Mouse (Mus musculus): ENCODE data around the gene Serpinb13.
"Not testable (repeated sequence)": the region's sequence is repeated elsewhere in the genome, so short reads cannot be mapped to it uniquely, and the experiment has no call there.

The Serpinb13 gene

DNA sequence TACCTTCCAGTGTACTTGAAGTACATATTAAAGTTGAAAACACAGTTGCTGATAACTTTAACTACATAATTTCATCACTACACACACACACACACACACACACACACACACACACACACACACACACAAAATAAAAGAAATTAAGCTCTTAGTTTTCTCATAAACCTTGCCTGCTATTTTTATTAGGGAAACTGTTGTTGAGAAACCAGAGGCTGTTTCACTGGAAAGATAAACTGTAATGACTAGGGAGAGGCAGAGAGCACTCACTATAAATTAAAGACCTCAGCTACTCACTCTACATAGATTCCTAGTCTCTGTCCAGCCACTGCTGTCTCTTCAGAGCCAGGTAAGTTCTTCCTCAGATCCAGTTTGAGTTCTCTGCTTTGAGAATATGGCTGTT lies at the start of gene Serpinb13:
Gene Serpinb13, plus strand, starts transcription at position 301 of the 400 bp plus-strand sequence.
- DNase-seq, result no peak

- no peak for DNase-seq
Measured at GRCm38 (mm10) chr1:106931954-106932353, 48.8 kb upstream of the Serpinb13 start.

DNA sequence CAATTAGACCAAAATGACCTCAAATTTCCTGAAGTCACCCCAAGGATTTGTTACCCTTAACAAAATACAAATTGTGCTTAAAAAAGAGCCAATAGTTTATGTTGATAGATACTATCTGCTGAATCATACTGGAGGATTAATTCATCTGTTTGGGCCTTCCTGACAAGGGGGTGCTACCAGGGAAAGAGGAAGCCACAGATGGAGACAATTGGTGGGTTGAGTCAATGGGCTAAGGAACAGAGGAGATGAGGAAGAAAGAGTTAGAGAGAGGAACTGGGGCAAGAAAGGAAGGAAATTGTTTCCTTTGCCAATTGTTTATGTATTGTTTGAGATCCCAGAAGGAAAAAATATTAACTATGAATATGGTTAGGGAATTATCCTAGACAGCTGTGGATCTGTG lies 47.1 kb upstream of the Serpinb13 start:
- no peak for DNase-seq

- DNase-seq, result no peak
Measured at GRCm38 (mm10) chr1:106934265-106934664, 46.5 kb upstream of the Serpinb13 start, which contains the start of gene Serpinb12. Serpinb12 (plus strand) TSS chr1:106934449.

DNA sequence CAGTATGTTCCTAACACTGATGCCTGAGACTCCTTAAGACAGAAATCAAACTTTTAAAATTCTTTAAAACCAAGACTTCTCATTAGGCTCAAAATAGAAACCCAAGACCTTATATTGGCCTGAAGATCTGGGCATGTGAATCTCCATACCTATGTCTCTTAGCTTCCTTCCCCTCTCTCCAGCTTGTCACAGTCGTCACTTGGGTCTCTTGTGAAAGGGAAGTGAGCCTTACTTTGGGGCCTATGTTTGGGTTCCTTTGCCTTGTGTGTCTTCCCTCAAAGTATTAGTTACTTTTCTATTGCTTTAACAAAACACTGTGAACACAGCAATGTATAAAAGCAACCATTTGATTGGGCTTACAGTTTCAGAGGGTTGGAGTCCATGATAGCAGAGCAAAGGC lies 33.6 kb upstream of the Serpinb13 start:
- no peak for DNase-seq

- DNase-seq, result no peak
Measured at GRCm38 (mm10) chr1:106959981-106960380, 20.8 kb upstream of the Serpinb13 start.

GRCm38 (mm10) chr1:106961023-106961422 lies 19.8 kb upstream of the Serpinb13 start:
- no peak for DNase-seq

DNA sequence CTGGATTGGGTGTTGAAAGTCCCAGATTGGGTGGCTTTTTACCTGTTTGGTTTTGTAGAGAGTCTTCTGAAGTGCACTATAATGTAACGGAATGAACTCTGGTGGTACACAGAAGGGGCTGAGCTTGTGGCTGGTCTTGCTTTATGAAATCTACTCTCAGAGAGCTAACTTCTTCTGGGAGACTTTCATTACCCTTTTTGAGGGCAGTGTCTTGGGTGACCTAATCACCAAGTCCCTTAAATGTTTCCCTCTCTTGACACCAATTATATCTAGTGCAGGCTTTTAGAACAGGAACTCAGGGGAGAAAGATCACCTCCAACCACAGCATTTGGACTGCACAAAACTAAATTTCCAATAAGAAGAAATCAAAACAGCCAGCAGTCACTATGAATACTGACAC lies 2.3 kb downstream of the Serpinb13 start:
- no peak for DNase-seq

DNA sequence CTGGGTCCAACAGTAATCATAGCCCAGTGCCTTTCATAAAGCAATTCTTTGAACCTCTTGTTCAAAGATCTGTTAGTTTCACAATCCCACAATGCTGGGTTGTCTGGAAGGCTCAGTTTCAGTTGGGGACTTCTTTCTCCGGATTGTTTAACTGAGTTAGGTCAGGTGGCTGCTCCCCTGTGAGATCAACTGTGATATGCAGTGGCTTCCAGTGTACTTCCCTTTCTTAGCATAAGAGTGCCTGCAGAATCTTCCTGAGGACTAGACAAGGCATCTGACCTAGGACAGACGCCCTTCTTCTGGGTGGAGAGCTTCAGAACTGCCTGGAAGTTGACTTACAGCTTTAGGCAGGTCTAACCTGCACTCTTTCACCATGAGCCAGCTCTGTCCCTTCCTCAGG lies 3.1 kb downstream of the Serpinb13 start:
- DNase-seq, result no peak

GRCm38 (mm10) chr1:107000424-107000823 lies 19.6 kb downstream of the Serpinb13 start:
- DNase-seq, result no peak

DNA sequence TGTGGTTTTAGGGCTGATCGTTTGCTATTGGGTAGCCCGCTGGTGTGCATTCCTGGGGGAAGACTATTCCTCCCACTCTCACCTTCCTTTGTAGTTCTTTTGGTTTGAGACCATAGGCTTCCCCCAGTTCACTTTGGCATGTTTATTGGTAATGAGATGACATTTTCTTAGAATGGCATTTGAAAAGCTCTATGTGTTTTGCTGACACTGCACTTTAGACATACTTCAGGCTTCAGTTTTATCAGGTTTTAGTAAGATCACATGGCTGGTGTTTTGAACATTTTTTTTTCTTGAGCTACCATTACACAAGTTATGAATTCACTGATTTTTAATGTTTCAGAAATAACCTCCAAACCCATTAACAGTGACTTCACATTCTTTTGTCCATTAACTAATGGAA lies 21.0 kb downstream of the Serpinb13 start:
- DNase-seq, result no peak

DNA sequence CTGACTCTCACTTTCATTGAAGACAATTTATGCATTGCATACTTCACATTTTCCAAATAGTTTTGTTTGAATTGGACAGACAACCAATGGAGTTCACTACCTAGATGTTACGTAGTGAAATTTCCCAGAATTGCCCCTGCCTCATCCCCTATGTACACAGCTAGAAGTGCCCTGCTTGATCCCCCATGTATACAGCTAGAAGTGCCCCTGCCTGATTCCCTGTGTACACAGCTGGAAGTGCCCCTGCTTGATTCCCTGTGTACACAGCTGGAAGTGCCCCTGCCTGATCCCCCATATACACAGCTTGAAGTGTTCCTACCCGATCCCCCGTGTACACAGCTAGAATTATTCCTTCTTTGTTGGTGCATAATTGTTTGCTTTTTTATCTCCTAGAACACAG lies 25.5 kb downstream of the Serpinb13 start:
- DNase-seq, result no peak

- no peak for DNase-seq
Measured at GRCm38 (mm10) chr1:107014530-107014929, 33.7 kb downstream of the Serpinb13 start.

DNA sequence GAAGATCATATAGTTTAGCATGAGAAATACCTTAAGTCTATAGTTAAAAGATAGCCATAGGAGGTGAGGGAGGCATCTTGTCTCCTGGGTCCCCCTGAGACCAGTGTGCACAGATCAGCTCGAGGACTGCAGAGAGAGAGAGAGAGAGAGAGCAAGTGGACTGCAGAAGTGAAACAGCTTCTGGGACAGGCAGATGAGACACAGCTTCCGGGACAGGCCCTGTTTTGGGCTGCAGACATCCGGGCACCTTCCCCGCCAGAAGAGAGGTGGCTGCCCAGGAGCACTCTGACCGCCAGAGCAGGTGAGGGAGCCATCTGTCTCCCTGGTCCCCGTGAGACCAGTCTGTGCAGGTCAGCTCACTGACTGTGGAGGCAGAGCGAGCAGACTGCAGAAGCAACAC lies 34.4 kb downstream of the Serpinb13 start:
- DNase-seq, result no peak

DNA sequence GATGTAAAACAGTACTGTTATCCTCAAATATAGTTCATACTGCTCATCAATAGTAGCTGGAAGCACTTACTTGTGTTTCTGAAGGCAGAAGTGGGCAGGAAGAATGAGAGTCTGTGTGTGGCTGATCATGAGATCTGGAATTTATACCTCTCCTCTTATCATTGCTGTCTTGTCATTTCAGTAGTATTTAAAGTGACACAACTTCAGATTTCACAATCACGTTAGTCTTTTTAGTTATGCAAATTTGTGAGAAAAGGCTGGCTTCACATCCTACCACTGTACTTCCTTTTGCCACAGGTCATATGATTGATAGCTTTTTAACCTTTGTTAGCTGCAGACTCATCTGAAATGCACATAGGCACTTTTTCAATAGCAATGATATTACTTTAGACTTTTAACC lies 45.1 kb downstream of the Serpinb13 start:
- no peak for DNase-seq

- DNase-seq, result not testable (repeated sequence)
Measured at GRCm38 (mm10) chr1:107034236-107034635, 53.5 kb downstream of the Serpinb13 start.
